Mouse (Mus musculus) spleen, adult 18-20 months (tissue): Measurements from ENCODE around the gene Vstm2l.

Experiments used
- DNase-seq, 2 experiments: peaks; one replicate each; pipeline ENCODE4 v3.0.0; 2022; ENCODE audit warnings: mixed read lengths in 2 of 2

Vstm2l gene

DNA sequence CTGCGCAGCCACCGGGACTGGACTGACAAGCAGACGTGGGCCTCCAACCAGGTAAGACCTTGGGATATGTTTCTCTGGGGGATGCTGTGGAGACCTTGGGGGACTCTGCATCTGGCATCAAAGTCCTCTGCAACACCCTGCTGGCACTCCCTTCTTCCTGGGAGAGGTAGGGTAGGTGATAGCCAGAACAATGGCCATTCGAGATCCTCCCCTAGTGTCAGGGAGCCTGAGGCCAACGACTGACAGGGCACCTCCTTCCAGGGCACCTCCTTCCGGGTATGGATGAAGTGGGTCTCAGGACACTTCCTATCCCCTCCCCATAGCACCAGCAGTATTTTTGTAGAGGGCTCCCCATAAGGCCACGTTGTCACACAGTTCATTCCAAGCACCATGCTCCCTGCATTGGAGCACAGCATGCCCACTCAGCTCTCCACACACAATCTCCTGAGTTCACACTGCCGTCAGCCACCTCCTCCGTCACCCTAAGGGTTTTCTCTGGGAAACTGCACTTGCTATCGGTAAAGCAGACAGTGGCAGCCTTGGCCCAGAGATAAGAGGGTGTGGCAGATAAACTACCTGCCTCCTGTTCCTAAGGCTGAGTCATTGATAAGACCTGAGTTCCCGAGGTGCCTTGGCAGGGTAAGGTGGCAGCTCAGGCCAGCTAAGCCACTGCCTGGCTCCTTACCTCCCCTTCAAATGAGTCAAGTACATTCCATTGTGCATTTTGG, 21.2 kb downstream of the Vstm2l start:
- no peak for DNase-seq

DNA sequence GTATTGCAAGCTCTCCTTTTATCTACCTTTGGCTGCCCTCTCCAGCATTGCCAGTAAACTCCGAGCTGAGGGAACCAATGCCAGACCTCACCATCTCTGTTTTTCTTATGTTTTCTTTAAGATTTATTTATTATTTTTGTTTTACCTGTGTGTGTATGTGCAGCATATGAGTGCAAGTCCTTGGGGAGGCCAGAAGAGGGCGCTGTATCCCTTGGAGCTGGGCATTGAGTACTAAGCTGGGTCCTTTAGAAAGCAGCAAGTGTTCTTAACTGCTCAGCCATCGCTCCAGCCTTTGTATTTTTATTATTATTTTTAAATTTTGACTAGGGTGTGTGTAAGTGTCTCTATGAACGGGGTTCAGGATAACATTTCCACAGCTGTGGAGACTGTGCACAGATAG, 22.2 kb downstream of the Vstm2l start:
- DNase-seq: no peak

DNA sequence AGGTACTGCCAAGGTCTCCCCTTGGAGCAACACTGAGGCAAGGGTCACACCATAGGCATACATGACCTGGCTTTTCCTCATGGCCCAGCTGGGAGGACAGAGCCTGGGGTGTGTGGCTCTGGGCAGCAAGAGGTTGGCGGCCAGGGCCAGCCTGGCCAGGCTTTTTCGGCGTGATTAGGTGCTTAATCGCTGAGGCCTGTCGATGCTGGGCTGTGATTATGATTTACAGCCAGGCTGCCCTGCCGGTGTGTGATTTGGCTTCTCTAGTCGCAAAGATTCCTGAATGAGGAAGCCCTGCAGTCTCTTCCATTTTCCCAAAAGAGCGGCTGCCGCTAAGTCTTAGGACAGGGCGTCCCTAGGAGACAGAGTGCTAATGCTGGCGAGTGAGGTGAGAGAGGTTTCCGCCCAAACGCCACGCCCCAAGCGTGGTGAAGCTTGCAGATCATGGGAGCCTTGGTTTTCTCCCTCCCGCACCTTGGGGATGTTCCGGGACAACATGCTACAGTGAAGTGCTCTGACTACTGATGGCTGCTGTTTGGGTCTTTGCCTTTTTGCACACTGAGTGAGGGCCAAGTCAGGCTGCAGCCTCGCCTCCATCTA, 26.2 kb downstream of the Vstm2l start:
- no peak for DNase-seq

DNA sequence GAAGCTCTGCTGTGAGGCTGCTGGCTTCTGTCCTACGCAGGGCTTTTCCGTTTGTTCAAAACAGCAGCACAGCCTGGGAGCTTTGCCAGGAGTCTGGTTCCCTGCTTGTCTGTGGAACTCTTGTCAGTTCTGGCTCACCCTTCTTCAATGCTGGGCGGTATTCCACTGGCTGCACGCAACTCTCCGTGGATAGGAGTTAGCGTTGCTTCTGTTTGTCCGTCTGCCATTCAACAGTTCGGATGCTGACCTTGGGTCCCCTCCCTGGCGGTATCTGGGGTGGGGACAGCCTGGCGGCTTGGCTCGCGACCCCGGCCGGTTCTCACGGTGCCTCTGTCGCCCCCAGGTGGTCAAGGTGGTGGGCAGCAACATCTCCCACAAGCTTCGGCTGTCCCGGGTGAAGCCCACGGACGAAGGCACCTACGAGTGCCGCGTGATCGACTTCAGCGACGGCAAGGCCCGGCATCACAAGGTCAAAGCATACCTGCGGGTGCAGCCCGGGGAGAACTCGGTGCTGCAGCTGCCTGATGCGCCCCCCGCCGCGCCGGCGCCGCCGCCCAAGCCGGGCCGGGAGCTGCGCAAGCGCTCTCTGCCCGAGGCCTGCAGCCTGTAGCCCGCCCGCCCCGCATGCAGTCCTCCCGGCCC, 29.2 kb downstream of the Vstm2l start:
- DNase-seq: peak in 1 of 2 experiments; percentile 37

DNA sequence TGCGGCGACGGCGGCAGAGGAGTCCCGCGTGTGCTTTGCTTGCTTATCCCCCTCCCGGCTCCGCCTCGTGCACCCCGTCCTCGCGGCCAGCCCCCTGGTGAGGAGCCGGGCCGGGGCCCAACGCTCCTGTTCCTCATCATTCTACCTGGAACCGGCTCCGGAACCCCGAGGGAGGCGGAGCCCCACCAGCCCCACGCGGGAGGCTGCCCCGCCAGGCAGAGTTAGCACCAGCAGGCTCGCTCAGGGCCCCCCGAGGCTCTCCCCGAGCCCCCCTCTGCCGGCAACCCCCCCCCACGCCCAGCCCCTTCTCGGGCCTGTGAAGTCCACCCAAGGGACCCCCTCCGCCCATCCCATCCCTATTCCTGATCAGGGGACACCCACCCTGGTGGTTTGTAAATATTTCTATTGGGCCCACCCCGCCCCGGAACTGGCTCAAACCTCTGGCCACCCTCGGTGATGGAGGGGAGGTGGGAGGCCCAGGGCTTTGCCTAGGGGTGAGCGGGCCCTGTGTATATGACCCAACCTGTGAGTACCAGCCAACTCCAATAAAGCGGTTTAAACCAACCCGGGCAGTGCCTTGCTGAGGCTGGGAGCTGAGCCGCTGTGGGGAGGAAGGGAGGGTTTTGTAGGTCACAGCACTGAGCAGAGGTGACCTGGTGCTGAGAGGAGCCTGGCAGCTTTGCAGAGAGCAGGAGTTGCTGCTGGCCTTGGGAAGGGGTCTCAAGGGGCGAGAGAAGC, 29.9 kb downstream of the Vstm2l start:
- DNase-seq: no peak

DNA sequence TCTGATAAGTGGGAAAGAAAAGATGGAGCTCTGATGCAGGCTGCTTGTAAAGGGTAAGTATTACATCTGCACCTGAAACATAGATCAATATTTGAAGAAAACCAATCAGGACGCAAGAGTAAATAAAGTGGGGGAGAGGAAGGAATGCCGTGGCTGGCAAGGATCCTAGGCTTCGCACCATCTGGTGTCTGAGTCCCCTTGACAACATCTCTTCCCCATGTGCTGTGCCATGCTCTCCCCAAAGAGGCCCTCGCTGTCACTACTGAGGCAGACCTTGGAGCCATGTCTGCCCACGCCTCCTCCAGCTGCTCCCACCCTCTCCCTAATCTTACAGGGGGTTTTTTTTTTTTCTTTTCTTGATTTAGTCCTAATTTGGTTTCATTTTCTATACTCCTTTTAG, 39.5 kb downstream of the Vstm2l start:
- DNase-seq: no peak

DNA sequence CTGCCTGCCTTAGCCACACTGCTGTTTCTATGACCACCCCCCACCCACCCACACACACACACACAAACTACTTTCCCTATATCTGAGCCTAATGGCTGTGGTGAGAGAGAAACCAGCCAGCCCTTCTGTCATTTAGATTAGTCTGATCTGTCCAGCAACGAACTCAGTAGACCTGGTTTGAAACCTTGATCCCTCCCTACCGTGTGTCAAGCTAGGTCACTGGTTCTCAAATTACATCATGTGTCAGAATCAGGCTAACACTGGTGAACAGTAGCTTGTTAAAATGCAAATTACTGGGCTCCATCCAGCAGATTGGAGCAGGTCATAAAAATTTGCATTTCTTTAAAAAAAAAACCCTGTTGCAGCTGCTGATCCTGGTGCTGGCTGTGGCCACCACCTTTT, 43.3 kb downstream of the Vstm2l start:
- no peak for DNase-seq

DNA sequence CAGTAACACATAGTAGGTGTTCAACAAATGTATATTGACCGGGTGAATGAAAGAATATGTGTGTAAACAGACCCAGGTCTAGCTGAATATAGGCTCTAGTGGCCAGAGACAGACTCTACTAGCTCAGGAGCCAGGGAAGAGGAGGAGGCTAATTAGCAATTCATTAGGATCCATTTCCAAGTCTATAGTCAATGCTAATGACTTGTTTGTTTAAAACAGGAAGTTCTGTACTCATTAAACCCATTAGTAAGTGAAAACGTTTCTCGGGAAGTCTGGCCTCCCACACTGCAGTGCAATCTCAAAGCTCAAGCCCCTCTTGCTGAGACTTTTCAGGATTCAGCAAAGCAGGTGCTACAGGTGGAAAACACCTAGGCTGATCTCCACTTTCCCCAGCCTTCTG, 53.4 kb downstream of the Vstm2l start:
- DNase-seq: no peak

DNA sequence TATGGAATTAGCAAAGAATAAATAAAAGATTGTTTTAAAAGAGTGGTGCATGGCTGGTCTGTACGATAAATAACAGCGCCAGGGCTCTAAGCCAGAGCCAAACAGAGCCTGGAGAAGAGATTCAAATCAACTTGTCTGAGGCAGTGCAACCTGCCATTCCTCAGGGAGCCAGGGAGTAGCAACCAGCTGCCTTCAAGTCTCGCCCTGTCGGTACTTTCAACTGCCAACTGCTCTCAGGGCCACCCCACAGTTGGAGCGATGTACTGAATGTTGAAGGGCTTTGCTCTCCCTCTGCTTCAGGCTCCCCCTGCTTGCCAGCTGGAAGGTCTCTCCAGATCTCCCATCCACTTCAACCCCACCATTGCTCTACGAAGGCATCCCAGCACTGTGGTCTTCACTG, 55.7 kb downstream of the Vstm2l start:
- DNase-seq: no peak

DNA sequence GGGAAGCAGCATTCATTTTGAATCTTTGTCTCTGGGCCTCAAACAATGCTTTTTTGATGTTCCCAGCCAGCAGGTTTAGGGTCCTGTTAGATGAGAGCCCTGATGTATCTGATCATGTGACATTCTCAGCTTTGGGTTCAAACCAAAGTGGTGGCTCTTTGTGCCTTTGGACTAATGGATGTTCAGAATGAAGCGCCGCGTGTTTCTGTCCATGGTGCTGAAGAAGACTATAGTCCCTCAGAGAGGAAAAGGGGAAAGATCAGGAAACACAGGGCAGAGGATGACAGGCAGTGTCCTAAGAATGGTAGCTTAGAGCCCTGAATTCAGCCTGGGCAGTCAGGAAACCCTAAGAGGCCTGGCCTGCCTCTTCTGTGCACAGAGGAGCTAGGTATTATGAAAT, 56.2 kb downstream of the Vstm2l start:
- DNase-seq: peak in 1 of 2 experiments; percentile 7

DNA sequence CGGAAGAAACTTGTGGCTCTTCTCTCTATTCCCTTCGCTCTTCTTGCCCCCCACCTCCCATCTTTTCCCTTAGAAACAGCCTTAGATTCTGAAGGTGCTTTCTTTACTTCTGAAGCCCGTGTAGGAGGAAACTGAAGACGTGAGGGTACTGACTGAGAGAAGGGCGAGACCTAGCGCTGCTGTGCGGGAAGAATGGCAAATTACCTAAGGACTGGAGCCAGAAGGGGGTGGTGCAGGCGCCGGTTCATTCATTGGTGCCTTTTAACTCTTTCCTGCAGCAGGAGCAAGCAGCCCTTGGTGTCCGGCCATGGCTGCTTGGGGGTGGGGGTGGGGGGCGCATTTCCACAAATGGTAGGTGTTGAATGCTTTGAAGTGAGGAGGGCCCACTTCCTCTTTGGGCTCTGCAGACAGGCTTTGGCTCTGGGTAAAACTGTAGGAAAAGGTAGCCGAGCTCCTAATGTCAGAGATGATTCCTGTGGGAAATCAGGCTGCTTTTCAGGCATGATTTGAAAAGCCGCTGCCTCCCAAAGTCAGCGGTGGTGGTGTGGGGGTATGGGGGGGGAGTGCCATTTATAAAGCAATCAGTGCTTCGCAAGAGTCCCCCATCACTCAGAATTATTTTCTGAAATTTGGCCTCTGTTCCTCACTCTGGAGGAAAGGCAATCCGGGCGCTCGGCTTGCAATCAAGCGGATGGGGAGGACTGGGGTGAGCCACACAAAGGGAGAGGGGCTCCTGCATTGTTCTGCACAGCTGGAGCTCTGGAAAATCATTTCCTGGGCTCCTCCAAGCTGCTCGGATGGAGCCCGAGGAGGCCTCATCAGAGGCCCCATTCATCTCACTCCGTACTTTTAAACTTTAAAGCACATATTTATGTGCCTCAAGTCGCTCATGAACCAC, 60.4 kb downstream of the Vstm2l start:
- DNase-seq: no peak

DNA sequence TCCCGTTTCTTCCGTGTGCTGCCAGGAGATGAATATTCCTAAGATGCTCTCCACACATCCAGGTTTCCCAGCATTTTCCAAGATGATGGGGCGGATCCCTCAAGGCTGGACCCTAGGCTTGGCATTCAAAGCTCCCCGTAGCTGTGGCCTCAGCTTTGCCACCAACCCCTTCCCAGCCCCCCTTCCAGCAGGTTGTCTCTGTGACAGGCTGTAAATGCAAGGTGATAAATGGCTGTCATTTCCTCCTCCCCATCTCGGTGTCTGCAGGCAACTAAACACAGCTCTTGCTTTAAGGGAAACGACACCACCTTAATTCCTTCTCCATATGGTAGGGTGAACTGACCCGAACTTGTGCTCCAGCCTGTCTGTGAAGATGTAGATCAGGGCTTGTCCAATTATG, 61.1 kb downstream of the Vstm2l start:
- no peak for DNase-seq

DNA sequence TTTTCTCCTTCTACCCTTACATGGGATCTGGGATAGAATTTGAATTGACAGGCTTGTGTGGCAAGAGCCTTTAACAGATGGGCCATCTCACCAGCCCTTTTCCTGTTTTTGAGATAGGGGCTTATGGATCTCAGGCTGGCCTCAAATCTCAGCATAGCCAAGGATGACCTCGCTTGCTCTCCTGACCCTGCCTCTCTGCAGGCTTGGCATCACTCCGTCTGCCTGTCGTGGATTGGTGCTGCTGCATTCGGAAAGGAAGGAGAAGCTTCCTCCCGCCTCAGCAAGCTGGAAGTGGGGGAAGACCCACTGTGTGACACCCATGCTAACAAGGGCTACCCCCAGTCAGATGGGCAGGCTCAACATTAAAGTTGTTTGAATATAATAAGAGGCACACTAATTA, 64.8 kb downstream of the Vstm2l start:
- DNase-seq: no peak

DNA sequence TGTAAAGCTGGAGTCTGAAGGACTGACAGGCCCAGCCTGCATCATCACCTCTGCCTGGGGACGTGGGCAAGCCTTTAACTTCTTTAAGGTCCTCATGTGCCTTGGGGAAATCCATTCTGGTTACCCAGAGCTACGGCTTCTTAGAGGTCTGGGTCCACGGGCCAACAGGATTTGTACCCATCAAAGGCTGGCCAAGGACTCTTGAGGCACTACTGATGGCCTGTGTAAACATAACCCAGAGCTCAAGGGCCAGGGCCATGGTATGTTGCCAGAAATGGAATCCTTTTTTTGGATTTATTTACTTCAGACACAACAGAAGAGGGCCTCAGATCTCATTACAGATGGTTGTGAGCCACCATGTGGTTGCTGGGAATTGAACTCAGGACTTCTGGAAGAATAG, 68.3 kb downstream of the Vstm2l start:
- DNase-seq: no peak

DNA sequence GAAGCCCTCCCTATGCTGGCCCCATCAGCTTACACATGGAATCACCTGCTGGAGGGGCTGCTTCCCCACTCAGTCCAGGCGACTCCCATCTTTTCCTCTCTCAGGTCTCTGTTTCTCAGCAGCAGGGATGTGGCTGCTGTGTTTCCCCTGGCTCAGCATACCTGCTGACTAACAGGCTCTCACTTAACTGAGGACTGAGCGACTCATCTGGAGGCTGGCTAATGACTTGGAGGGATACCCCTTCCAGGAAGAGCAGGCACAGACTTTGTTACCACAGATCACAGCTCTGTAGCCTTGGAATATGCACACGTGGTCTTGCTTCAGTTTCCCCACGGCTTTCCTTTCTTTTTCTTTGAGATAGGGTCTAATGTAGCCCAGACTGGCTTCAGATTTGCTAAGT, 68.8 kb downstream of the Vstm2l start:
- DNase-seq: no peak

DNA sequence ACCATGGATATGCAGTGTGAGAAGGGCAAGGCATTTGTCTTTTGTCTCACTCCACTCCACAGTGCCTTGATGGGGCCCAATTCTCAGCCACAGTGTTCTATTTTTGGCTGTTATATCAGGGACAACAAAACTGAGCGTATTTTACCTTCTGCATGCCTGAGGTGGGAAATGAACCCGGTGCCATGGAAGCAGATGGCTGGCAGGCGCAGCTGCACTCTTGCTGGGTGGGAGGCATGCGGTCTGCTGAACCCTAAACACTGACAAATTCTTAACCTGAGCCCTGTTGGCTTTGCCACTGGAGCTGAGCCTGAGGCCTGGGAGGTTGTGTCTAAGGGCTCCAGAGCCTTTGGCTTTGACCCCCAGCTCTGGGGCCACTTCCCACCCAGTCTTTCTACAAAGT, 71.2 kb downstream of the Vstm2l start:
- no peak for DNase-seq

DNA sequence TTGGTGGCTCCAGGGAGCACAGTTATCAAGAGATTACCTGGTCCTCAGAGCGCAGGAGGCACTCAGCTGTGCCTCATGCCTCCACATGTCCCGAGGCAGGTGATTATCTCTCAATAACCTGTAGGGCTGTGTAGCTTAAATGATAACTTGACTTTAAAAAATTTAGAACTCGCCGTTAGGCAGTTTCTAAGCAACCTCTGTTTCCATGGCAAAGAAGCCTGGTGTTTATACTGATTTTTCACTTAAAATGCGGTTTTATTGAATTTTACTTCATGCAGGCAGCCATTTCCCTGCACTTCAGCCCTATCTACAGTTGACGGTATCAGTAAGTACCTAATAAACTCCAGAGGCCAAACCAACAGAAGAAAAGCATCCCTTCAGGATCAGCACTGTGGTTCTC, 71.8 kb downstream of the Vstm2l start:
- DNase-seq: no peak

DNA sequence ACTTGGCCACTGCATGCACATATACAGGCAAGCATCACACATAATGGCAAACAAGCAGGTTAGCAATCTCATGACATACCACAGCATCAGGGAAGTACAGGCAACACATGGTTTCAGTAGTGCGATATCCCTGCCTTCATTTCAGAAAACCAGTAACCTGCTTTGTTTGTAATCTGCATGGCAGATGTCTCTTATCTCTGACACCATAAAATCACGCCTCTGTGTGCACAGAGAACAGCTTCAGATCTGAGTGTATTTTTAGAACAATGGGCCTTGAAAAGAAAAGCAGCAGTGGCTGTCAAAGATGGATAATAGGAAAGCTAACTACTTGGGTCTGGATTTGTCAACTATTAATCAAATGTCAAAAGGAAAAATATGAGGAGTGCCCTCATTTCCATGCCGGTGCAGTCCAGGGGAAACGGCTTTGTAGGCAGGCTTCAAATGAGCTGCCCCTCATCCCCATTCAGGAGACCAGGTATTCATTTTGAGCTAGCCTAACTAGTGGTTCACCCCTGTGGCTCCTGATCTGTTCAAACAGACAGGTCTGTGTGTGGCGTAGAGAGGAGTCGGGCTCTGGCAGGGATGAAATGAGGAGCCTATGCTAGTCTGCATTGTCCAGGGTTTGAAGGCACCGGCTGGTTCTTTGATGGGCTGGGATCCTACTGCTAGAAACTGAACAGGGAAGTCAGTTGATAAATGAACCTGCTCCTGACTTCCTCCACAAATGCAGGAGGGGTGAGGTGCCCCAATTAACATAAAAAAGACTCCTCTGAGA, 74.2 kb downstream of the Vstm2l start:
- DNase-seq: no peak

DNA sequence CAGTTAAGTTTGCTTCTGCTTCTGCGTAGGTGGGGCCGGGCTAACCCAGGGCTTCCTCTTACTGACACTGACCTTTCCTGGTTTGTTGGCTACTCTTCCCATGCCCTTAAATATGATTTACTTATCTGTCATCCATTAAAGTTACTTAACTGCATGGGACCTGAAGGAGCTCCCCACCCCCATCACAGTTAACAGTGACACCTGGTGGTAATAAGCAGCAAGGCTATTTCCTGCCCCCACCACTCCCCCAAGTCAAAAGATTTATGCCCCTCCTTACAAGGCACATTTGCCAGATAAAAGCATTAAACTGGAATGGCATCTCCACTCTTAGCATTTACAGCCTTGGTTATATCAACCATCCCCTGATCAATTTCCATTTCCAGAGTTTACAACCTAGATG, 75.5 kb downstream of the Vstm2l start:
- DNase-seq: no peak

DNA sequence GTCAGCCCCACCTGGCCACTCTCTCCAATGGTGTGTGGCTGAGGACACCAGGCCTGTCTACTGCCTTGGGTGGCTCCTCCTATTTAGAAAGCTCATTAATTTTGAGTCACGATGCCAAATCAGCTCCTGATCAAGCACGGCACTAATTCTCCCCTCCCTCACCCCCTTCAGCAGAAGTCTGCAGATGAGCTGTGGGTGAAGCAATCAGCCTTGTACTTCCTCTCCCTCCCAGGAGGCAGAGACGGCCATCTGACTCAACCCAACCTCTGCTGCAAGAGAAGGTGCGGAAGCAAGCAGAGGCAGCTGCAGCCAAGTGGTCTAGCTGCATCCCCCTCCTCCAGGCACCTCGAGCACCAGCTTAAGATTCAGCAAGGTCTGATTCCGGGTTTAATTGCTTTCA, 76.6 kb downstream of the Vstm2l start:
- DNase-seq: no peak

DNA sequence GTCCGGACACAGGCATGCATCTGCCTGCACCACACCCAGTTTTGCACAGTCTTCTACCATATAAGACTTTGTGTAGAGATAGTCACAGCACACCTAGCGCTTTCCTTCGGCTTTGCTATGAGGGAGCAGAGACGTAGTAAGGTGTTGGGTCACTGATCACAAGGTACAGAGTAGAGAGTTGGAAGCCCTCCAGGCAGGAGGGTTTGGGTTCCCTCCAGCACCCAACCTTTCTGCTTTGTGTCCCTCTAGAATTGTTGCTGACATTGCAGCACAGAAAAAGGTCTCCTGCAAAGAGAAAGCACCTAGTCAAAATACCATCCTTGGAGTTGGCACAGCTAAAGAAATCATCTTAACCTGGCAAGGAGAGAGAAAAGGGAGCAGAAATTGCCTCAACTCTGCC, 78.0 kb downstream of the Vstm2l start:
- no peak for DNase-seq
